Mouse (Mus musculus) thymus, adult 2 months (tissue): Measurements from ENCODE around the gene Ddx6.

Source experiments
- CTCF ChIP-seq: fragments of 200-500 bp; IDR thresholded peaks from 2 replicates; pipeline ENCODE4 v1.5.1; 2012; ENCODE audit warnings: mild to moderate bottlenecking, control low read depth, low read length, moderate library complexity, borderline replicate concordance; ENCODE audit not compliant: control insufficient read depth, poor library complexity, insufficient read depth; ENCODE audit errors: extremely low read depth
- POLR2A ChIP-seq: fragments of 200-500 bp; IDR thresholded peaks from 2 replicates; pipeline ENCODE4 v1.6.1; 2012; ENCODE audit warnings: mild to moderate bottlenecking, low read length, control low read depth, moderate library complexity; ENCODE audit not compliant: control insufficient read depth, poor library complexity, insufficient read depth; ENCODE audit errors: extremely low read depth

GRCm38 (mm10) chr9:44561597-44561996 is 43.1 kb upstream of the Ddx6 start, which contains the start of gene Cxcr5:
- TF ChIP-seq CTCF (no peak), POLR2A (no peak)
